Mouse (Mus musculus): Measurements from ENCODE around the gene Spocd1. TPM values are rescaled to one million over a fixed set of nuclear protein-coding genes. Genes with fewer than 3 reads are reported as not detected.

Spocd1 gene
- total and polyA plus RNA-seq, 3 experiments: 0.03 TPM; not detected in 2

GRCm38 (mm10) chr4:129913761-129914644, 15.0 kb upstream of the Spocd1 start (continued):
- no peak for TF ChIP-seq CHD1 (IDR thresholded peaks at IDR 0.05; ENCODE audit: low read depth, low read length)
- TF ChIP-seq E2F4 (IDR thresholded peaks at IDR 0.05; ENCODE audit: borderline replicate concordance, low read depth, low read length): no peak
- no peak for TF ChIP-seq MYB (IDR thresholded peaks at IDR 0.05; ENCODE audit: low read depth, low read length)
- TF ChIP-seq GATA1 (IDR thresholded peaks at IDR 0.05; ENCODE audit: low read depth, low read length): peak; percentile 98
- no peak for TF ChIP-seq MYC (IDR thresholded peaks at IDR 0.05; ENCODE audit: low read depth, low read length)
- no peak for TF ChIP-seq CTCF (IDR thresholded peaks at IDR 0.05 in 2 of 3, conservative IDR thresholded peaks at IDR 0.05 in 1 of 3; ENCODE audit: control insufficient read depth in 1 of 3, insufficient read depth in 1 of 3, low read depth in 2 of 3, low read length in 3 of 3, poor library complexity in 1 of 3, severe bottlenecking in 1 of 3)
- TF ChIP-seq MAZ (IDR thresholded peaks at IDR 0.05; ENCODE audit: low read depth, low read length): peak; percentile 48; the same call in 1 of the 2 replicates
- no peak for TF ChIP-seq POLR2A (IDR thresholded peaks at IDR 0.05; ENCODE audit: control insufficient read depth in 1 of 2, insufficient read depth in 1 of 2, low read depth in 1 of 2, low read length in 2 of 2, poor library complexity in 1 of 2)
- TF ChIP-seq GABPA (IDR thresholded peaks at IDR 0.05; ENCODE audit: low read depth, low read length): no peak
- no peak for TF ChIP-seq USF1 (IDR thresholded peaks at IDR 0.05; ENCODE audit: low read depth, low read length)
- TF ChIP-seq TAL1 (IDR thresholded peaks at IDR 0.05; ENCODE audit: low read length): no peak
- no peak for TF ChIP-seq SMC3 (IDR thresholded peaks at IDR 0.05; ENCODE audit: low read depth, low read length)
- TF ChIP-seq ZC3H11A (IDR thresholded peaks at IDR 0.05; ENCODE audit: low read depth, low read length): no peak
- no peak for TF ChIP-seq POLR2AphosphoS2 (IDR thresholded peaks at IDR 0.05; ENCODE audit: low read length)
- TF ChIP-seq NELFE (IDR thresholded peaks at IDR 0.05; ENCODE audit: low read depth, low read length): no peak
- TF ChIP-seq ZKSCAN1 (IDR thresholded peaks at IDR 0.05; ENCODE audit: low read depth, low read length): no peak
- TF ChIP-seq ZNF384 (IDR thresholded peaks at IDR 0.05; ENCODE audit: low read depth, low read length): no peak

GRCm38 (mm10) chr4:129914686-129915085, 14.4 kb upstream of the Spocd1 start:
- Histone ChIP-seq H3K27me3 (ENCODE audit: control insufficient read depth in 1 of 2, insufficient read depth in 2 of 2, low read length in 2 of 2) (peaks cover 3 to 6% of the 10 kb centered on the region in 2 experiments), H3K79me2 (ENCODE audit: control insufficient read depth, insufficient read depth, low read length, poor library complexity) (no peaks in the 10 kb centered on the region), H3K4me3 (ENCODE audit: control insufficient read depth in 1 of 2, insufficient read depth in 1 of 2, low read depth in 2 of 2, low read length in 2 of 2) (no peak overlapping the region), H3K4me1 (ENCODE audit: control insufficient read depth in 1 of 2, insufficient read depth in 2 of 2, low read length in 2 of 2) (peaks cover 0 to 13% of the 10 kb centered on the region in 2 experiments; a peak in 2 of 4 replicates), H3K9me3 (replicated peaks; ENCODE audit: insufficient read depth, low read length) (no peaks in the 10 kb centered on the region), H3K36me3 (ENCODE audit: control insufficient read depth in 1 of 2, insufficient read depth in 2 of 2, low read length in 2 of 2) (peaks cover 0 to 9% of the 10 kb centered on the region in 2 experiments; a peak in 2 of 4 replicates), H3K27ac (ENCODE audit: control insufficient read depth, low read depth, low read length) (no peak overlapping the region), H3K9ac (ENCODE audit: control insufficient read depth, low read depth, low read length, poor library complexity, severe bottlenecking) (no peak overlapping the region)
- DNase-seq (ENCODE audit: low read depth, low spot score): peak; percentile 34
- TF ChIP-seq TBP (IDR thresholded peaks at IDR 0.05; ENCODE audit: low read depth, low read length): no peak
- TF ChIP-seq POLR2AphosphoS2 (IDR thresholded peaks at IDR 0.05; ENCODE audit: low read length): no peak
- no peak for TF ChIP-seq POLR2A (IDR thresholded peaks at IDR 0.05; ENCODE audit: control insufficient read depth in 1 of 2, insufficient read depth in 1 of 2, low read depth in 1 of 2, low read length in 2 of 2, poor library complexity in 1 of 2)
- TF ChIP-seq MAX (IDR thresholded peaks at IDR 0.05; ENCODE audit: low read length): no peak
- no peak for TF ChIP-seq NELFE (IDR thresholded peaks at IDR 0.05; ENCODE audit: low read depth, low read length)
- TF ChIP-seq GATA1 (IDR thresholded peaks at IDR 0.05; ENCODE audit: low read depth, low read length): no peak
- no peak for TF ChIP-seq POLR2AphosphoS5 (IDR thresholded peaks at IDR 0.05; ENCODE audit: borderline replicate concordance, low read depth, low read length)
- TF ChIP-seq RCOR1 (IDR thresholded peaks at IDR 0.05; ENCODE audit: low read depth, low read length): no peak
- no peak for TF ChIP-seq E2F4 (IDR thresholded peaks at IDR 0.05; ENCODE audit: borderline replicate concordance, low read depth, low read length)
- TF ChIP-seq MYB (IDR thresholded peaks at IDR 0.05; ENCODE audit: low read depth, low read length): no peak
- no peak for TF ChIP-seq CHD2 (IDR thresholded peaks at IDR 0.05; ENCODE audit: low read length)
- no peak for TF ChIP-seq KAT2A (conservative IDR thresholded peaks at IDR 0.05; ENCODE audit: low read depth, low read length)
- no peak for TF ChIP-seq USF1 (IDR thresholded peaks at IDR 0.05; ENCODE audit: low read depth, low read length)
- TF ChIP-seq NRF1 (IDR thresholded peaks at IDR 0.05; ENCODE audit: insufficient read depth, low read depth, low read length, poor library complexity, severe bottlenecking): no peak
- TF ChIP-seq MXI1 (IDR thresholded peaks at IDR 0.05; ENCODE audit: low read depth, low read length): no peak
- no peak for TF ChIP-seq MYC (IDR thresholded peaks at IDR 0.05; ENCODE audit: low read depth, low read length)
- TF ChIP-seq MEF2A (IDR thresholded peaks at IDR 0.05; ENCODE audit: extremely low read depth, insufficient replicate concordance, low read depth, low read length, poor library complexity, severe bottlenecking): no peak
- TF ChIP-seq USF2 (IDR thresholded peaks at IDR 0.05; ENCODE audit: borderline replicate concordance in 1 of 2, insufficient read depth in 1 of 2, low read depth in 1 of 2, low read length in 2 of 2): no peak
